Mouse (Mus musculus): Measurements from ENCODE around the gene Dync1i1. TPM values are rescaled to one million over a fixed set of nuclear protein-coding genes. Genes with fewer than 3 reads are reported as not detected.

Gene Dync1i1
- polyA plus RNA-seq, 1 experiment: not detected

DNA sequence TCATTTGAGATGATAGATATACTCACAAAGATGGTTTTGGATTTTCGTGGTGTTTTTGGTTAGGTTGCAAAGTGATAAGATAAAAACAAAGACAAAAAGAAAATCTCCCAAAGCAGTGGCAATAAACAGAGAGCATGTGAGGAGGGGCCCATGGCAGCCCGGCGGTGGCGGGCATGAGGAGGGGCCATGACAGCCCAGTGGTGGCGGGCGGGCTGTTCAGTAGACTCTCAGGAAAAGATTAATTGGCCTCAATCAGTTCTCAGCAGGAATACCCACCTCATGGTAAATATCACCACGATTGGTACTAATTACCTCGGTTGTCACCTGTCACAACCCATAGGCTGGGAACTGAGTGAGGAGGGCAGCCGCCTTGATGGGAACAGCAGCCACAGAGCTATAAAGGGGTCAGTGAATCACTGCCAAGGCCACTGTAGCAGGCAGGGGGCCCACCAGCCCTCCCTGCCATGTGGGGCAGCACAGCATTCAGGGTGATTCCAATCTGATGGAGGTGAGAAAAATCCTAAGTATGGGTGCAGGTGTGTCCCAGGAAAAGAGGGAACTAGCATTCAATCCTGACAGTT lies 224.5 kb downstream of the Dync1i1 start:
- Histone ChIP-seq H3K4me3 (ENCODE audit: insufficient read depth, low read length) (no peak overlapping the region), H3K4me1 (ENCODE audit: control insufficient read depth, insufficient read depth, low read length) (no peaks in the 10 kb centered on the region), H3K27ac (ENCODE audit: insufficient read depth, low read depth, low read length) (no peak overlapping the region)
- TF ChIP-seq POLR2A (IDR thresholded peaks at IDR 0.05; ENCODE audit: borderline replicate concordance, low read depth, low read length): no peak
- TF ChIP-seq CTCF (IDR thresholded peaks at IDR 0.05; ENCODE audit: low read depth, low read length): no peak

DNA sequence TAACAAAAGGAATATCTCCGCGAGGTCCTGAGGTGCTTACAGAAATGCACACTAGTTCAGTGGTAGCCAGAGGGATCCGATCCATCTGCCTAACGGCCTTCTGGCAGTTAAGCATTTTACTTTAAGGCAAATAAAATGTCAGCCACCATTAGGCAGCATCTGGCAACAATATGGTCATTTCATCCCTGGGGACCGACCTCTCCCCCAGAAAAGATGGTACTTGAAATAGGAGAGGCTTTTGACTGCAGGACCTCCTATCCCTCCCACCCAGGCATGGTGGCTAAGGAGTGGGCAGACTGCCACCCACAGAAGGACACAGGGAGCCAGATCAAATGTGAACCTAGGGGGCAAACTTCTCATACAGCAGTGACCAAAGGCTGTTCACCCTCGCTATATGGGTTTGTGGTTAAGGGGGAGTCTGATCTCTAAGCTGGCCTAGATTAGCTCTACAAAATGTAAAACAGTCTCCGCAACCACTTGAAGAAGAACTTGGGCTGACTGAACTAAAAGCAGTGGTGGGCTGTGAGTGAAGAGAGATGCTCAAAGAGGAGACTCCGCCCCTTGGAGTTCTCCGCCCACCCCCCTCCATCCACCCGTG lies 231.0 kb downstream of the Dync1i1 start:
- TF ChIP-seq CTCF (IDR thresholded peaks at IDR 0.05; ENCODE audit: low read depth, low read length): no peak
- TF ChIP-seq POLR2A (IDR thresholded peaks at IDR 0.05; ENCODE audit: borderline replicate concordance, low read depth, low read length): no peak
- no peak overlapping the region for H3K4me3 ChIP-seq (ENCODE audit: insufficient read depth, low read length)
- H3K27ac ChIP-seq (ENCODE audit: insufficient read depth, low read depth, low read length): no peak overlapping the region
- no peaks in the 10 kb centered on the region for H3K4me1 ChIP-seq (ENCODE audit: control insufficient read depth, insufficient read depth, low read length)

DNA sequence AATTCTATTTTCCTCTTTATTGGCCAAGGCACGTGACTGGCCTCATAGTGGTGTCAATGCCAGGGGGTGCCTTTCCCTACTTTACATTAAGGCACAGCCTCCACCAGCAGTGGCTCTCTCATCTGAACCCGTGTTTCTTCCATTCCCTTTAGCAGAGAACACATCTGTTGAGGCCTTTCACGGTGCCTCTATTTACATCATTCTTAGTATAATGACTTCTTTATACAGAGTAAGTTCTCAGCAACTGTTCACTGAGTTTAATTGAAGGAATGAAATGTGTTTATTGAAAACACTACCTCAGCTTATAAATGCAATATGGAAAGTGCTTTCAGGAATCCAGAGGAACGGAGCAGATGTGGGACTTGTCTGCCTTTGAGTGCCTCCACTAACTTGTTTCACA lies 235.3 kb downstream of the Dync1i1 start:
- no peak overlapping the region for H3K4me3 ChIP-seq (ENCODE audit: insufficient read depth, low read length)
- TF ChIP-seq POLR2A (IDR thresholded peaks at IDR 0.05; ENCODE audit: borderline replicate concordance, low read depth, low read length) (no peak), CTCF (IDR thresholded peaks at IDR 0.05; ENCODE audit: low read depth, low read length) (no peak)
- no peaks in the 10 kb centered on the region for H3K4me1 ChIP-seq (ENCODE audit: control insufficient read depth, insufficient read depth, low read length)
- no peak overlapping the region for H3K27ac ChIP-seq (ENCODE audit: insufficient read depth, low read depth, low read length)

DNA sequence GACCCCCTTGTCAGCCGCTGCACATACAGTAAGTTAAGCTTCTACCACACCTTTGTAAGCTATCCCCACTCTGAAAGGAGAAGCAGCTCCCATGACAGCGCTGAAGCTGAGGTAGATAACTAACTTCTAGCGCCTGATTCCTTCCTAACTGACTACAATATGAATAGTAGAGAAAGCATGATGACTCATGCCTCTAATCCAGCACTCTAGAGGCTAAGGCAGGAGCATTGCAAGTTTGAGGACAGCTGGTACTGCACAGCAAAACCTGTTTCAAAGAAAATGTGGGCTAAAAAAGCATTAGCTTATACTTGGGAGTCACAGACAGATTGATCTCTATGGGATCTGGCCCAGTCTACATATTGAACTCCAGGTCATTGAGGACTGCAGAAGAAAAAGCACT lies 236.5 kb downstream of the Dync1i1 start:
- Histone ChIP-seq H3K27ac (ENCODE audit: insufficient read depth, low read depth, low read length) (no peak overlapping the region), H3K4me1 (ENCODE audit: control insufficient read depth, insufficient read depth, low read length) (no peaks in the 10 kb centered on the region), H3K4me3 (ENCODE audit: insufficient read depth, low read length) (no peak overlapping the region)
- TF ChIP-seq CTCF (IDR thresholded peaks at IDR 0.05; ENCODE audit: low read depth, low read length) (no peak), POLR2A (IDR thresholded peaks at IDR 0.05; ENCODE audit: borderline replicate concordance, low read depth, low read length) (no peak)

DNA sequence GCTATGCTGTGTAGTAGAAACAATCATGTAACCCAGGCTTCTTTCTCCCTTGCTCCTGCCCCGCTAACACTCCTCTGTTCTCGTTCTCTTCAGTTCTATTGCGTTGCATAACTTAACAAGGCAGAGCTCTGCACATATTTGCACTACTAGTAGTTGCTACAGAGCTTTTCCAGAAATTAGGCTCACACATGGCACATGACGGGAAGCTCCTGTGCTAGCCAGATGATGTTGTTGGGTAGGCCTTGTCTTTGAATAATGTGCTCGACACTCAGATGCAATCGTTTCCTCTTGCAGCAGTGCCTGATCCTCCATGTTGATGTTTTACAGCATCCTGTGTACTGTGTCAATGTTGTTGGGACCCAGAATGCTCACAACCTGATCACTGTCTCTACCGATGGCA lies 240.9 kb downstream of the Dync1i1 start:
- TF ChIP-seq POLR2A (IDR thresholded peaks at IDR 0.05; ENCODE audit: borderline replicate concordance, low read depth, low read length) (no peak), CTCF (IDR thresholded peaks at IDR 0.05; ENCODE audit: low read depth, low read length) (no peak)
- Histone ChIP-seq H3K4me3 (ENCODE audit: insufficient read depth, low read length) (no peak overlapping the region), H3K4me1 (ENCODE audit: control insufficient read depth, insufficient read depth, low read length) (no peaks in the 10 kb centered on the region), H3K27ac (ENCODE audit: insufficient read depth, low read depth, low read length) (no peak overlapping the region)

DNA sequence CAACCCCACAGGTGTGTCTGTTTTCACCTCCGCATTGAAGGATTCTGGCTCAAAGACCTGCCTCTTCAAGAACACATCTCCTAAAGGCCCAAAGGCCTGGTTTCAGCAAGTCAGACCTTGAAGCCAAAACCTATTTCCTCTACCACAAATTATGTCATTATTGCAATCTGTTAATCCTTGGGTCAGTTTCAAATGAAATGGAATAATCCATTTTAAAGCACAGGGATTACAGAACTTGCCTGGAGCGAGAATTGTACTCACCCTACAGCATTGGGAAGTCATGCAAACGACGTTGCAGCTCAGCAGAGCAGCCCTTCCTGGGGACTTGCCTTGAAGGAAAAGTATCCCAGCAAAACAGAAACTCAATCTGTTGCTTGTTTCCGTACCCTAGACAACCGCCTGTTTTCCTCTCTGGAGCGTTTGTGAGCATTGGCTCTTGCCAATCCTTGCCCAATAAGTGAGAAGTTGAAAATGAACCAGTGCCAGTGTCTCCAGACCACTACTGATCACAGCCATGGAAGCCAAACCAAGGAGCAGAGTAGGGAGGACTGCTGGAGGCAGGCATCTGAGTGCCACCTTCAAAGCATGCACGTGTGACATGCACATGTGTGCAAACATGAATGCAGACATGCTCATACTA lies 241.5 kb downstream of the Dync1i1 start:
- Histone ChIP-seq H3K27ac (ENCODE audit: insufficient read depth, low read depth, low read length) (no peak overlapping the region), H3K4me3 (ENCODE audit: insufficient read depth, low read length) (no peak overlapping the region), H3K4me1 (ENCODE audit: control insufficient read depth, insufficient read depth, low read length) (no peaks in the 10 kb centered on the region)
- TF ChIP-seq POLR2A (IDR thresholded peaks at IDR 0.05; ENCODE audit: borderline replicate concordance, low read depth, low read length) (no peak), CTCF (IDR thresholded peaks at IDR 0.05; ENCODE audit: low read depth, low read length) (no peak)

DNA sequence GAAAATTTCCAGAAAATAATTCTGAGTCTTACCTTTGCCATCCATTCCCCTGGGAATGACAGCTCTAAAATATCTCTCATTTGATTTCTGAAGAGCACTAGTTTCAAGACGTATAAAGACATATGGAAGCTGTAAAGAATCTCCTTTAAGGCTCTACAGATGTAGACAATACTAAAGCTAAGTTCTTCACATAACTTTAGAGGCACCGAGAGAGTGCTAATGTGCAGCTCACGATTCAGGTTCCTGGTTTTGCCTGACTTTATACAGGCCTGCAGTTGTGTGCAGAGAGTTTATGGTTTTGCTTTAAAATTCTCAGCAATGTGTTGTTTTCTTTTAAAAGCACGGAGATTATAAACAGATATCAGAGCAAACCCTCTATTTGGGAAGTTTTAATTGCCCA lies 242.1 kb downstream of the Dync1i1 start:
- no peak for TF ChIP-seq CTCF (IDR thresholded peaks at IDR 0.05; ENCODE audit: low read depth, low read length)
- TF ChIP-seq POLR2A (IDR thresholded peaks at IDR 0.05; ENCODE audit: borderline replicate concordance, low read depth, low read length): no peak
- no peak overlapping the region for H3K4me3 ChIP-seq (ENCODE audit: insufficient read depth, low read length)
- H3K4me1 ChIP-seq (ENCODE audit: control insufficient read depth, insufficient read depth, low read length): no peaks in the 10 kb centered on the region
- no peak overlapping the region for H3K27ac ChIP-seq (ENCODE audit: insufficient read depth, low read depth, low read length)

DNA sequence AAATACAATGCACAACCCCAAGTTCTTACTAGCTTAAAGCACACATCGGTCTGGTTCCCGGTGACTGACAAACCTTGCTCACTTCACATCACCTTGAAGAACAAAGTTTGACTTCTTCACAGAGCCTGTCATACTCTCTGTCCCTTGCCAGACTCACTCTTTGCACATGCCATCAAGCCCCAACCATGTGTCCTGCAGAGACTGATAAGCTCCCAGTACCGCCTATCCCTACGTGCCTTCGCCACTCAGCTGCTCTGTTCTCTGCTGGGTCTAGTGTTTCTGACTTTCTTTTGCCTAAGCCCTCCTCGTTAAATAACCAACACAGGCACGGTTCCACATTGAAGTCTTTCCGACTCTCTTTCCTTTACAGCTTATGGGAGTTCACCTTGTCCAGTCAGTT lies 244.2 kb downstream of the Dync1i1 start:
- Histone ChIP-seq H3K4me1 (ENCODE audit: control insufficient read depth, insufficient read depth, low read length) (no peaks in the 10 kb centered on the region), H3K4me3 (ENCODE audit: insufficient read depth, low read length) (no peak overlapping the region), H3K27ac (ENCODE audit: insufficient read depth, low read depth, low read length) (no peak overlapping the region)
- no peak for TF ChIP-seq CTCF (IDR thresholded peaks at IDR 0.05; ENCODE audit: low read depth, low read length)
- no peak for TF ChIP-seq POLR2A (IDR thresholded peaks at IDR 0.05; ENCODE audit: borderline replicate concordance, low read depth, low read length)

DNA sequence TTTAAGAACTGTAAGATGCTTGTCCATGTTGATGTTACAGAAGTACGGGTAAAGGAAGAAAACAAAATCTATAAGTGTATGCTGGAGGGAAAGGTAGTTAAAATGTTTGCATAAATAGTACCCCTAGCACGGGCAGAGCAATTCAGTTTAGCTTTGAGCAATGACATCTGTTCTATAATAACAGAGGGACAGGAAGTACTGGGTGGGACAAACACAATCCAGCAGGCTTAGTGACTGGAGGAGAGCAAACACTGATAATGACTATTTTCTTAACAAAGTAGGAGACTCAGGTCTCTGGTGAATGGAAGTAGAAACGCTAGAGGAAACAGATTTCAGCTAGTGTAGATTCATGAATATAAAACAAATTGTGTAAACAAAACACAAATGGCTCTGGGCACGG lies 250.8 kb downstream of the Dync1i1 start:
- no peak overlapping the region for H3K4me3 ChIP-seq (ENCODE audit: insufficient read depth, low read length)
- H3K27ac ChIP-seq (ENCODE audit: insufficient read depth, low read depth, low read length): no peak overlapping the region
- H3K4me1 ChIP-seq (ENCODE audit: control insufficient read depth, insufficient read depth, low read length): no peaks in the 10 kb centered on the region
- TF ChIP-seq CTCF (IDR thresholded peaks at IDR 0.05; ENCODE audit: low read depth, low read length): no peak
- no peak for TF ChIP-seq POLR2A (IDR thresholded peaks at IDR 0.05; ENCODE audit: borderline replicate concordance, low read depth, low read length)

DNA sequence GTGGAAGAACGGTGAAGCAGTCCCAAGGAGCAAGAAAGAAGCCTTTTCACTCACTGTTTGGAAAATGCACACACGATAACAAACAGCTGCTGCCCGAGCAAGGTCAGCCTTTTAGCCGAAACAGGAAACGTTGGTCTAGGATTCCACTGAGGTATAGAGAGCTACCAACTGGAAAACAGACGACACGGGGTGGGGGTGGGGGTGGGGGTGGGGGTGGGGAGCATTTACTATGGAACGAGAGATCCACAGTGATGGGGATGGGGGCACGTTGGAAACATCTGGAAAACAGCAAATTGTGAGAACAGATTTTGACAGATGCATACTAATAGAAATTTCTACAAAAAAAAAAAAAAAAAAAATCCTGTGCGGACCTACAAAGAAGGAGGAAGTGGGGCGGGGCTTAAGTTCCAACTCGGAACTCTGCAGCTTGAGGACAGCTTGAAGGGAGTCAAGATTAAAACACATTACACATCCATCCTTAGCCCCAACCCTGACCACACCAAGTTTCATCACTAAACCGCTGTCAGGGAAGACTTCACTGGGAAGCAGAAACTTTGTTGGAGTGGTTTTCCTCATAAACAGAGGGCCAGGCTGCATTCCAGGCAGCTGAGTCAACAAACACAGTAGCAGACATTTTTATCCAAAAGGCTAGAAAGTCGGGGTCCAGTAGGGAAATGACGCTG lies 251.9 kb downstream of the Dync1i1 start:
- Histone ChIP-seq H3K4me1 (ENCODE audit: control insufficient read depth, insufficient read depth, low read length) (no peaks in the 10 kb centered on the region), H3K4me3 (ENCODE audit: insufficient read depth, low read length) (no peak overlapping the region), H3K27ac (ENCODE audit: insufficient read depth, low read depth, low read length) (no peak overlapping the region)
- TF ChIP-seq CTCF (IDR thresholded peaks at IDR 0.05; ENCODE audit: low read depth, low read length) (no peak), POLR2A (IDR thresholded peaks at IDR 0.05; ENCODE audit: borderline replicate concordance, low read depth, low read length) (no peak)

Data from bone marrow macrophage, adult 2 months (primary cell).